Mouse (Mus musculus): Measurements from ENCODE around the gene Gm6526. TPM values are rescaled to one million over a fixed set of nuclear protein-coding genes. Genes with fewer than 3 reads are reported as not detected.
"Not testable (repeated sequence)": the region's sequence is repeated elsewhere in the genome, so short reads cannot be mapped to it uniquely, and the experiment has no call there.

Gm6526 gene
- not detected in 2 replicates for polyA plus RNA-seq (2016; fragmentation: Nextera tagmentation; extraction: Ambion mirVana)

DNA sequence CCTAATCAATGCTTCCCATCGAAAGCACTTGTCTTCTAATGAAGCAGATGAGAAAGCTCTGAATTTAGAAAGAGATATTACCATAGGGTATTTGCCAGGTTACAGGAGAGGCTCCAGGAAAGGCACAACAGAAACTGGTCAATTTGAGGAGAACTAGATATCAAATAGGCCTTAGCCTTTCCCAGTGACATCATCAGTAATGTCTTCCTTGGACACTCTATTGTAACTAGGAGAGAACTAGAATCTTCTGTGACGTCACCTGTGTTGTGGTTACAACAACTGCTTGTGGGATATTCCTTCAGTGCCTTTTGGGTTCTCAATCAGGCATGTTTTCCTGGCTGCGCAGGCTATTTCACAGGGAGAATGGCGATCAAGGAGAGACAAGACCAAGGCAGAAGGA is at the start of gene Gm6526:
TSS of gene Gm6526 (plus strand) at position 301 of the 400 bp plus-strand sequence.
- H3K9me3 ChIP-seq (replicated peaks); H3K36me3 ChIP-seq; H3K27me3 ChIP-seq (replicated peaks); H3K27ac ChIP-seq (ENCODE audit: poor library complexity, severe bottlenecking); H3K4me2 ChIP-seq; H3K4me1 ChIP-seq (replicated peaks); ATAC-seq (ENCODE audit: insufficient number of reproducible peaks, low FRiP score); H3K4me3 ChIP-seq; H3K9ac ChIP-seq: not testable (repeated sequence)
- WGBS, result 69% methylated on average over 4 of the region's 4 CpGs

- not testable (repeated sequence) for H3K4me1 ChIP-seq (replicated peaks); ATAC-seq (ENCODE audit: insufficient number of reproducible peaks, low FRiP score)
- 90% methylated on average over 3 of the region's 3 CpGs for WGBS
Measured at GRCm38 (mm10) chr14:43727385-43727784, 20.3 kb upstream of the Gm6526 start, which contains the start of gene Gm16506. Gm16506 (minus strand) TSS chr14:43727485.

DNA sequence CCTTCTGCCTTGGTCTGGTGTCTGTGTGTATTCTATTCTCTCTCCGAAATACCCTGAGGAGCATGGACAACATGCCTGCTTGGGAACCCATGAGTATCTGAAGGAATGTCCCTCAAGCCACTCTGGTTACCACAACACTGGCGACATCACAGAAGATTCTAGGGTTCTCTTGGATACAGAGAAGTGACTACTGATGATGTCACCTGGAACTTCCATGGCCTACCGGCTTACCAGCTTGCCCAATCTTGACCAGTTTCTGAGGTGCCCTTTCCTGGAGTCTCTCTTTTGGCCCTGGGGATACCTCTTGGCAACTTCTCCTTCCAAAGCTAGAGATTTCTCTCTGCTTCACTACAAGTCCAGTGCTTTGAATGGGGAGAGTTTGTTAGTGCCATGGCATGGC is 37.0 kb downstream of the Gm6526 start, which contains the start of gene Gm8180:
TSS of gene Gm8180 (minus strand) at position 101 of the 400 bp plus-strand sequence.
- 74% methylated on average over 3 of the region's 3 CpGs for WGBS

More at GRCm38 (mm10) chr14:43727385-43727784, 20.3 kb upstream of the Gm6526 start, which contains the start of gene Gm16506:
- not testable (repeated sequence) for H3K4me3 ChIP-seq; H3K27ac ChIP-seq (ENCODE audit: poor library complexity, severe bottlenecking); H3K9me3 ChIP-seq (replicated peaks); H3K9ac ChIP-seq; H3K27me3 ChIP-seq (replicated peaks); H3K36me3 ChIP-seq; H3K4me2 ChIP-seq

DNA sequence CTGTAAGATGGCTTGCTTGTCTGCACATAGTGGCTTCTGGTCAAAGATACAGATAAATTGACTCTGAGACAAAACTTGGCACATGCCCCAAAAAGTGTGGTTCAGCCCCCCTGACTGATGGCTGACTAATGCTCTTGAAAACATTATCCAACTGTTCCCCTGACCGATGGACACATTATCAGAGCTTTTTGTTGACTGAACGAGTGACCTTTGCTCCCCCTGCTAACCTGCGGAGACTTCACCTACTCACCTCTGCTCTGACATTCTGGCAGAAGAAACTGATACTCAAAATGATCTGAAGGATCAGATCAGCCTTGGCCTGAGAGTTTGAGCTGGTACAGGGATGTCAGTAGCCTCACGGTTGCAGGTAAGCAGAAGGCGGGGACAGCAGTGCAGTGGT is 46.1 kb downstream of the Gm6526 start:
- 56% methylated on average over 5 of the region's 5 CpGs for WGBS
- not testable (repeated sequence) for H3K9ac ChIP-seq; H3K4me1 ChIP-seq (replicated peaks); H3K4me2 ChIP-seq; H3K9me3 ChIP-seq (replicated peaks); H3K27me3 ChIP-seq (replicated peaks); ATAC-seq (ENCODE audit: insufficient number of reproducible peaks, low FRiP score); H3K27ac ChIP-seq (ENCODE audit: poor library complexity, severe bottlenecking); H3K4me3 ChIP-seq; H3K36me3 ChIP-seq

More for the DNA sequence above, 37.0 kb downstream of the Gm6526 start, which contains the start of gene Gm8180:
- H3K4me1 ChIP-seq (replicated peaks); H3K27me3 ChIP-seq (replicated peaks); H3K4me3 ChIP-seq; H3K9me3 ChIP-seq (replicated peaks); H3K4me2 ChIP-seq; H3K36me3 ChIP-seq; ATAC-seq (ENCODE audit: insufficient number of reproducible peaks, low FRiP score); H3K27ac ChIP-seq (ENCODE audit: poor library complexity, severe bottlenecking); H3K9ac ChIP-seq: not testable (repeated sequence)

DNA sequence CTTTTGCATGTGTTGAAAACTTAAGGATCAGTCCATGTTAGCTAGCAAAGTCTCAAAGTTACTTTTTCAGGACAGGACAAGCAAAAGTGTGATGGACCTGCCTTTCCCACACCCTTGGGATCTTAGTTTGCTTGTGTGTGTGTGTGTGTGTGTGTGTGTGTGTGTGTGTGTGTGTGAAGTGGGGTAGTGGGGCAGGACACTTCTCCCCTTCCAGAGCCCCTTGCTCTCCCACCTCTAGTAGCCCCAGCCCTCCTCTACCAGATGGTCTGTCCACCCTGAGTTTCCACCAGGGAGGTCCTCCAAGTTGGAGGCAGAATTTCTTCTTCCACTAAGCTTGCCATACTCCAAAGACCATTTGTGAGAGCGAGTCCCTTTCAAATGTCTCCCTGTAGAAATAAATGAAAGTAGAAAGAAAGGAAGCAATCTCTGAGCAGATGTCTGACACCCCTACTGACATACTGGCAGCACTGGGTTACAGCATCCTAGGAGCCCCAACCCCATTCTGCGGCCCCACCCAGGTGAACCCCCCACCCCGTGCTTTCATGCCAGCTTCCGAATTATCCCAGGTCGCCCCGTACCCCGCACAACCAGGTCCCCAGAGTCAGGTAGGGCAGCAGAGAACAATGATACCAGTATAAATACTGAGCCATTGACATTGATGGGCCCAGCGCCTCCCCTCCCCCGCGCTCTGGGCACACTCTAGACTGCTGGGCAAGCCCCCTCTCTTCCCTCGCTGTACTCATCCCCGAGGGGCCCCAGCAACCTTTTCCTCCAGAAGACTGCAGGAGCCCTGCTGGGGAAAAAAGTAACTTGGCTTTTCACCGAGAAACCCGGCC is 48.6 kb downstream of the Gm6526 start:
- no peaks in the 10 kb centered on the region for H3K4me1 ChIP-seq (replicated peaks)
- peak overlapping the region; percentile 69 for H3K4me2 ChIP-seq
- peak; percentile 39; the same call in 1 of the 2 replicates for ATAC-seq (ENCODE audit: insufficient number of reproducible peaks, low FRiP score)
- H3K36me3 ChIP-seq, result no peaks in the 10 kb centered on the region
- peak overlapping the region; percentile 34 for H3K4me3 ChIP-seq
- H3K27me3 ChIP-seq (replicated peaks), result peaks cover 5% of the 10 kb centered on the region; the same call in 1 of the 2 replicates
- H3K27ac ChIP-seq (ENCODE audit: poor library complexity, severe bottlenecking), result no peak overlapping the region
- 19% methylated on average over 14 of the region's 14 CpGs for WGBS
- H3K9me3 ChIP-seq (replicated peaks), result no peaks in the 10 kb centered on the region
- no peak overlapping the region; the same call in 1 of the 2 replicates for H3K9ac ChIP-seq

DNA sequence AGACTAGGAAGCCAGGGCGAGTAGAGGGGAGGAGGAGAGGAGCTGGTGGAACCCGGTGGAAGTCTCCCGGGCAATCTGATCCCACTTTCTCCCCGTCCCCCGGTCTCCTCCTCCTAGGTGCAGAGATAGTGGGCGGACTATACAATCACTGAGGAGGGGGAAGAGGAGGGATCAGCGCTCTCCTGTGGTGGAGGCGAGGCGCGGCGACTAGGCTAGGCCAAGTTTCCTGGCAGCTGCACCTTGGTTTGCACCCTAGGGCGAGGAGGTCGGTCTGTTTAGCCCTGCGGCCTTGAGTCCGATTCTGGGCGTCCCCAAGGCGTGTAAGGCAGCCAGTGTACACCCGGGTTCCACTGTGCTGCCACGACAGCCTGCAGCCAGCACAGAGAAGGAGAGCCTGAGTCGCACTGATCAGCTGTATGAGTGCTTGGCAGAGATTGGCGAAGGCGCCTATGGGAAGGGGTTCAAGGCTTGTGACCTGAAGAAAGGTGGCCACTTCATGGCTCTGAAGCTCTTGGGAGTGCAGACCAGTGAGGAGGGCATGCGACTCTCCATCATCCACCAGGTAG is 49.3 kb downstream of the Gm6526 start:
- not testable (repeated sequence) for H3K9ac ChIP-seq; H3K36me3 ChIP-seq; H3K27ac ChIP-seq (ENCODE audit: poor library complexity, severe bottlenecking); H3K9me3 ChIP-seq (replicated peaks); H3K27me3 ChIP-seq (replicated peaks); H3K4me1 ChIP-seq (replicated peaks)
- peak; percentile 66 for ATAC-seq (ENCODE audit: insufficient number of reproducible peaks, low FRiP score)
- Histone ChIP-seq H3K4me3 (peak overlapping the region; percentile 34), H3K4me2 (peak overlapping the region; percentile 69)
- 11% methylated on average over 21 of the region's 23 CpGs for WGBS

- H3K36me3 ChIP-seq; H3K4me1 ChIP-seq (replicated peaks); H3K9ac ChIP-seq; H3K4me2 ChIP-seq; H3K27me3 ChIP-seq (replicated peaks); ATAC-seq (ENCODE audit: insufficient number of reproducible peaks, low FRiP score); H3K4me3 ChIP-seq; H3K9me3 ChIP-seq (replicated peaks); H3K27ac ChIP-seq (ENCODE audit: poor library complexity, severe bottlenecking): not testable (repeated sequence)
- WGBS, result 13% methylated on average over 7 of the region's 7 CpGs
Measured at GRCm38 (mm10) chr14:43804435-43804834, 56.8 kb downstream of the Gm6526 start.

Other genes starting within 250 kb of the Gm6526 start
- not detected in 2 replicates for gene Gm5799, start 204.3 kb upstream of the Gm6526 start, polyA plus RNA-seq (2016; fragmentation: Nextera tagmentation; extraction: Ambion mirVana)
- gene Gm17654, start 168.7 kb upstream of the Gm6526 start, polyA plus RNA-seq (2016; fragmentation: Nextera tagmentation; extraction: Ambion mirVana), result not detected in 2 replicates
- gene Gm10375, start 139.9 kb upstream of the Gm6526 start, polyA plus RNA-seq (2016; fragmentation: Nextera tagmentation; extraction: Ambion mirVana), result not detected in 2 replicates
- not detected in 2 replicates for gene Gm8165, start 70.7 kb upstream of the Gm6526 start, polyA plus RNA-seq (2016; fragmentation: Nextera tagmentation; extraction: Ambion mirVana)
- 1.1 and 1.2 TPM in 2 replicates for gene Gm7324, start 50.0 kb upstream of the Gm6526 start, polyA plus RNA-seq (2016; fragmentation: Nextera tagmentation; extraction: Ambion mirVana)
- not detected in 2 replicates for gene Gm16506, start 20.4 kb upstream of the Gm6526 start, polyA plus RNA-seq (2016; fragmentation: Nextera tagmentation; extraction: Ambion mirVana)
- gene Gm8180, start 36.9 kb downstream of the Gm6526 start, polyA plus RNA-seq (2016; fragmentation: Nextera tagmentation; extraction: Ambion mirVana), result not detected in 2 replicates
- gene Ear1, start 127.7 kb downstream of the Gm6526 start, polyA plus RNA-seq (2016; fragmentation: Nextera tagmentation; extraction: Ambion mirVana), result 0.26 TPM in 1 of 2 replicates, not detected in the other
- not detected in 2 replicates for gene Ear10, start 175.7 kb downstream of the Gm6526 start, polyA plus RNA-seq (2016; fragmentation: Nextera tagmentation; extraction: Ambion mirVana)
- 28.6 and 29.4 TPM in 2 replicates for gene Gm8113, start 177.5 kb downstream of the Gm6526 start, polyA plus RNA-seq (2016; fragmentation: Nextera tagmentation; extraction: Ambion mirVana)
- not detected in 2 replicates for gene Ang5, start 209.2 kb downstream of the Gm6526 start, polyA plus RNA-seq (2016; fragmentation: Nextera tagmentation; extraction: Ambion mirVana)